Mouse (Mus musculus) heart, postnatal 0 days (tissue): ENCODE data around the gene Bmp8b. TPM values are rescaled to one million over a fixed set of nuclear protein-coding genes. Genes with fewer than 3 reads are reported as not detected.
A peak's percentile ranks its signal among the peaks of the same experiment; 100 is the strongest.

Experiments
- ATAC-seq: fragments of 200-750 bp; cut with Nextera tagmentation; 2 replicates; pipeline ENCODE4 v1.8.0; 2017; ENCODE audit warnings: low read depth, moderate number of reproducible peaks, moderate library complexity; ENCODE audit not compliant: insufficient read depth
- DNase-seq: peaks from one replicate; pipeline ENCODE4 v3.0.0-alpha.2; 2016; ENCODE audit warnings: low spot score
- H3K27ac ChIP-seq: fragments of 300-500 bp; sonication (generic); 2 replicates; pipeline ENCODE4 v1.5.1; 2014; ENCODE audit warnings: low read depth, mild to moderate bottlenecking
- H3K27me3 ChIP-seq: fragments of 300-500 bp; sonication (generic); 2 replicates; pipeline ENCODE4 v1.6.1; 2014; ENCODE audit warnings: low read length, mixed read lengths; ENCODE audit not compliant: control insufficient read depth, insufficient read depth
- H3K36me3 ChIP-seq: fragments of 300-500 bp; sonication (generic); replicated peaks from 2 replicates; pipeline ENCODE4 v1.6.1; 2014; ENCODE audit warnings: low read length, mixed read lengths; ENCODE audit not compliant: control insufficient read depth, insufficient read depth
- H3K4me1 ChIP-seq: fragments of 300-500 bp; sonication (generic); 2 replicates; pipeline ENCODE4 v1.6.1; 2014; ENCODE audit warnings: antibody characterized with exemption; ENCODE audit not compliant: control insufficient read depth, insufficient read depth
- H3K4me2 ChIP-seq: fragments of 300-500 bp; sonication (generic); 2 replicates; pipeline ENCODE4 v1.6.1; 2014; ENCODE audit warnings: low read depth, mild to moderate bottlenecking, low read length, moderate library complexity
- H3K4me3 ChIP-seq: fragments of 300-500 bp; sonication (generic); 2 replicates; pipeline ENCODE4 v1.5.1; 2014; ENCODE audit warnings: low read depth, low read length
- H3K9ac ChIP-seq: fragments of 300-500 bp; sonication (generic); replicated peaks from 2 replicates; pipeline ENCODE4 v1.6.1; 2014; ENCODE audit warnings: low read depth, low read length, mixed read lengths
- H3K9me3 ChIP-seq: fragments of 300-500 bp; sonication (generic); replicated peaks from 2 replicates; pipeline ENCODE4 v1.6.1; 2016; ENCODE audit warnings: low read length; ENCODE audit not compliant: control insufficient read depth
- CTCF ChIP-seq: IDR thresholded peaks from 2 replicates; pipeline ENCODE4 v1.5.1; 2016; ENCODE audit warnings: antibody characterized with exemption, control low read depth, low read depth
- EP300 ChIP-seq: IDR thresholded peaks from 2 replicates; pipeline ENCODE4 v1.6.1; 2016; ENCODE audit warnings: antibody characterized with exemption, low read depth
- WGBS: fragments of 180-500 bp; shearing (Covaris S2); extraction: QIAGEN DNeasy Blood & Tissue Kit; methylation state at CpG from one replicate; pipeline ENCODE4 v1.1.7; 2014; 5-methylcytosine and 5-hydroxymethylcytosine counted together
- polyA plus RNA-seq: library from polyadenylated mRNA; unstranded; fragments of >200 nt; fragmentation: Nextera tagmentation; extraction: Ambion mirVana; gene quantifications from 2 replicates; pipeline ENCODE4 v1.2.1, GENCODE M21; 2015
- total RNA-seq: library from RNA; depleted of rRNA; stranded (reverse); fragments of >200 nt; gene quantifications from 2 replicates; pipeline ENCODE4 v1.2.3, GENCODE M21; 2014; ENCODE audit warnings: low replicate concordance; rRNA removed

The Bmp8b gene
- not detected in 2 replicates for total RNA-seq
- 0.05 and 0.10 TPM in 2 replicates for polyA plus RNA-seq

- DNase-seq (no peak), ATAC-seq (peak; percentile 37)
- no peak for TF ChIP-seq CTCF
- no peak for TF ChIP-seq EP300
- Histone ChIP-seq H3K9me3 (0 out of 2 replicates have a peak, but pooled peaks cover 3% of the 10 kb centered on the region), H3K4me3 (peak within 1 kb of the TSS; percentile 30), H3K4me2 (peak within 1 kb of the TSS; percentile 47), H3K4me1 (0 out of 2 replicates have a peak, but pooled peaks cover 5% of the 10 kb centered on the region), H3K27me3 (peaks cover 41% of the 10 kb centered on the region), H3K36me3 (no peaks in the 10 kb centered on the region), H3K9ac (no peak within 1 kb of the TSS), H3K27ac (no peak within 1 kb of the TSS)
- 6% methylated on average over 74 of the region's 75 CpGs for WGBS
Observed at GRCm38 (mm10) chr4:123104651-123105450, at the start of gene Bmp8b. Bmp8b (plus strand) TSS chr4:123105165.

DNA sequence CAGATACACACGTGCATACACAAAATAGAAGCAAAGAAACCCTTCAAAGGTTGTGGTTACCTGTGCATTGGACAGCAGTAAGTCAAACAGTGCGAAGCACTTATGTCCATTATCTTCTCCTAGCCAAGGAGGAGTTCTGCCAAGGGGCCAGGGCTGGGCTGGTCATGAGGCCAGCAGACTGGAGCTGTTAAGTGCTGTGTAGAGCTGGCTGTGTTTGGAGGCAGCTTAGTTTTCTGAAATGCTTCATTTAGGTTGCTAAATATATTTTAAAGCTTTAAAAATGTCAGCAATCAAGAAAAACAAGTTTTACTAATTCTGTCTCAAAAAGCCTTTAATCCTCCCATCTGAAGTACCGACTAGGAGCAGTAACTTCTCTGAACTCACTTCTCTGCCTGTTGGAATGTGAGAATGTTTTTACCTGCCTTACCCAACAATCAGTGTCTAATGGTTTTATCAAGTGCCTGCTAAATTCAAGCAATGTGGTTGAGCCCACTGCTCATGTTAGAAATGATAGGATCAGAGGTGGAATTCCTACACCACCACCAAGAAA, 48.3 kb upstream of the Bmp8b start:
- Histone ChIP-seq H3K27me3 (peaks cover 18% of the 10 kb centered on the region), H3K36me3 (peaks cover 51% of the 10 kb centered on the region), H3K9me3 (no peaks in the 10 kb centered on the region), H3K9ac (no peak overlapping the region), H3K4me1 (no peaks in the 10 kb centered on the region), H3K27ac (no peak overlapping the region), H3K4me3 (no peak overlapping the region), H3K4me2 (no peak overlapping the region)
- ATAC-seq (no peak), DNase-seq (no peak)
- 68% methylated on average over 3 of the region's 3 CpGs for WGBS
- TF ChIP-seq EP300 (no peak), CTCF (no peak)

DNA sequence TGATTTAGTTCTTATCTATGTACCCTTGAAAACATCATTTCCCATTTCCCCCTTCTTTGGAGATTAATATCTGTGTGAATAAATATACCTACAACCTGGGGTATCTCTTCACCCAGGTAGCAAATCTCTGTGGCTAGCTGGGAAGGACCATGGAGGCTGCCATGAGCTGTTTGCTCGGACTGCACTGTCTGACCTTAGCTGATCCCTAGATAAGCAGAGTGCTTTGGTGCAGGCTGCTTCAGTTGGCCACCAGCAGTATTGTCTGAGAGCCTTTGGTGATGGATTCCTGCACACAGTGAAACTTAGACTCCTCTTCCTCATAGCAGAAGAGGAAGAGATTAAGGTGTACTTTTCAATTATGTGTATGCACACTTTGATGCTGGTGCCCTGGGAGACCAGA, 47.0 kb upstream of the Bmp8b start:
- Histone ChIP-seq H3K9ac (no peak overlapping the region), H3K27ac (no peak overlapping the region), H3K4me1 (no peaks in the 10 kb centered on the region), H3K9me3 (no peaks in the 10 kb centered on the region), H3K27me3 (peaks cover 5% of the 10 kb centered on the region), H3K36me3 (peaks cover 38% of the 10 kb centered on the region), H3K4me2 (no peak overlapping the region), H3K4me3 (no peak overlapping the region)
- DNase-seq (no peak), ATAC-seq (no peak)
- WGBS: 41% methylated on average over 1 of the region's 1 CpGs
- TF ChIP-seq CTCF (no peak), EP300 (no peak)

- Histone ChIP-seq H3K9ac (no peak overlapping the region), H3K27ac (no peak overlapping the region), H3K36me3 (0 out of 2 replicates have a peak, but pooled peaks cover 3% of the 10 kb centered on the region), H3K4me3 (no peak overlapping the region), H3K27me3 (no peaks in the 10 kb centered on the region), H3K4me2 (no peak overlapping the region), H3K4me1 (no peaks in the 10 kb centered on the region), H3K9me3 (no peaks in the 10 kb centered on the region)
- WGBS: 37% methylated on average over 5 of the region's 5 CpGs
- DNase-seq (no peak), ATAC-seq (no peak)
- TF ChIP-seq CTCF: no peak
- no peak for TF ChIP-seq EP300
Observed at GRCm38 (mm10) chr4:123061744-123062143, 43.2 kb upstream of the Bmp8b start.

DNA sequence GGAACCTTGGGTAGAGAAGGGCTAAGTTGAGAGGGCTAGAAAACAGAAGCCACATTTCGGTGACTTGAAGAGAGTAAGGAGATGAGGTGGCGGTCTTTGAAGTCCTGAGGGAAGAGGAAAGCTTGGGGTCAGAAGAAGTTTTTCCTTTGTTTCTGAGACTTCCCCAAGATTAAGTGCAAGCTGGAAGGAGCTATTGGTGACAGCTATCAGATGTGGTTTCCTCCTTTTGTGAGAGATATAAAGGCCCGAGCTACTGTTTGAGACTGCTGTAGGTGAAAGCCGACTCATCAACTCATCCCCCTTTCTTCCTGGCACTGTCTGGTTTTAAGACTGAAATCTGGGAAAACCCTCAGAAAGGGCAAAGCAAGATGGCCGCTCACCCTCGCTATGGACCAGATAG, 36.3 kb upstream of the Bmp8b start:
- Histone ChIP-seq H3K9ac (no peak overlapping the region), H3K4me2 (no peak overlapping the region), H3K27ac (no peak overlapping the region), H3K9me3 (no peaks in the 10 kb centered on the region), H3K36me3 (no peaks in the 10 kb centered on the region), H3K27me3 (peaks cover 21% of the 10 kb centered on the region), H3K4me1 (no peaks in the 10 kb centered on the region), H3K4me3 (no peak overlapping the region)
- WGBS: 60% methylated on average over 6 of the region's 6 CpGs
- ATAC-seq (no peak), DNase-seq (no peak)
- no peak for TF ChIP-seq EP300
- no peak for TF ChIP-seq CTCF
